ENCODE assay signal across 26 mouse cellular contexts in the genomic region with DNA sequence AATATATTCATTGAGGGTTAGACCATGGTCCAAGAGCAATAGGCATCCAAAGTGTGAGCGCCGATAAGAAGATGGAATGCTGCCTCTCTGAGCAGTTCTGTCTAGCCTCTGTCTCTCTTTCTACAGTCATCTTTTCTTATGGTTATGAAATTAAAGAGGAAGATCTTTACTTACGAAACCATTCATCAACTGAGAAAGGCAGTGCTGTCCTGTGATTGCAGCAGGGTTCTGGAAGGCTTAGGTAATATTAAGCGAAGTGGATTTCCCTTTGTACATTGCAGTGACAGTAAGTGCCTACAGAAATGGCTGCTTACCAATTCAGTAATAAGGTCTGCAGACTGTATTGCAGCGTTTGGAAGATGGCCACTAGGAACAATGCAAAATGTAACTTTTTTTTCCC. TPM values are rescaled to one million over a fixed set of nuclear protein-coding genes. Genes with fewer than 3 reads are reported as not detected.
"Had no signal": no experiment of that assay in that cellular context is flagged by ENCODE, and none has a peak within 500 bp of the region (broad histone marks: within the 10 kb centered on the region; RNA-seq: fewer than 3 reads in every experiment).

No protein-coding gene starts in this region.

- H3K27ac ChIP-seq: heart, embryonic 10.5 days; hindbrain, embryonic 13.5 days; hindbrain, embryonic 15.5 days; hindbrain, postnatal 0 days; kidney, embryonic 15.5 days; kidney, postnatal 0 days; left cerebral cortex, adult 2 months; limb, embryonic 13.5 days; limb, embryonic 15.5 days; liver, embryonic 12.5 days; liver, embryonic 14.5 days had no signal

- DNase-seq: gastrocnemius, postnatal 14 days; heart, adult 18-20 months; heart, postnatal 10 days; kidney, adult 11 months; kidney, adult 2 months; kidney, adult 9 months; kidney, postnatal 14 days; kidney, postnatal 36 days had no signal

- H3K9me3 ChIP-seq: heart, embryonic 10.5 days; heart, embryonic 12.5 days; hindbrain, embryonic 13.5 days; hindbrain, embryonic 15.5 days; kidney, embryonic 15.5 days; limb, embryonic 13.5 days; limb, embryonic 15.5 days; liver, embryonic 12.5 days had no signal

- H3K36me3 ChIP-seq: heart, embryonic 10.5 days; heart, embryonic 12.5 days; hindbrain, embryonic 13.5 days; hindbrain, embryonic 15.5 days; kidney, embryonic 15.5 days; limb, embryonic 13.5 days; limb, embryonic 15.5 days; liver, embryonic 12.5 days had no signal

- H3K4me3 ChIP-seq: heart, embryonic 10.5 days; heart, embryonic 12.5 days; hindbrain, embryonic 13.5 days; hindbrain, embryonic 15.5 days; kidney, embryonic 15.5 days; left cerebral cortex, adult 2 months; limb, embryonic 13.5 days; limb, embryonic 15.5 days; liver, embryonic 12.5 days had no signal

- ATAC-seq: hindbrain, postnatal 0 days; intestine, embryonic 16.5 days; liver, embryonic 12.5 days had no signal

- H3K4me1 ChIP-seq: heart, embryonic 10.5 days; heart, embryonic 12.5 days; hindbrain, embryonic 15.5 days; kidney, embryonic 15.5 days; limb, embryonic 13.5 days; limb, embryonic 15.5 days; liver, embryonic 12.5 days had no signal

- H3K27me3 ChIP-seq: hindbrain, embryonic 15.5 days; kidney, embryonic 15.5 days; limb, embryonic 15.5 days; liver, embryonic 12.5 days had no signal

RNA-seq across cellular contexts. Expression of gene Slc35d3, which starts 11.4 kb away (rescaled TPM):
- total RNA-seq: gastrocnemius, adult 18-20 months; gastrocnemius, adult 8-10 months; gastrocnemius, postnatal 14 days; heart, adult 18-20 months; heart, adult 8-10 months; heart, postnatal 10 days; heart, postnatal 25 days; liver, adult 2 months had no signal
- polyA plus RNA-seq: liver, adult 2 months had no signal
